Mouse (Mus musculus) hindbrain, embryonic 11.5 days (tissue): ENCODE measurements at regions not wholly inside any gene's neighbourhood (a gene's known extent, or its start where the extent isn't known, plus 50 kb on each side); places are given as distances from the start of the nearest gene placed in this dataset.
A peak's percentile ranks its signal among the peaks of the same experiment; 100 is the strongest.

Experiments used
- ATAC-seq: fragments of 200-750 bp; cut with Nextera tagmentation; 2 replicates; pipeline ENCODE4 v1.8.0; 2017; ENCODE audit warnings: mild to moderate bottlenecking, moderate TSS enrichment, moderate library complexity; ENCODE audit not compliant: low FRiP score
- DNase-seq: peaks from one replicate; pipeline ENCODE4 v3.0.0-alpha.2; 2015; ENCODE audit warnings: low spot score
- H3K27ac ChIP-seq: fragments of 300-500 bp; sonication (generic); 2 replicates; pipeline ENCODE4 v1.5.1; 2014; ENCODE audit warnings: mild to moderate bottlenecking, low read depth, low read length
- H3K27me3 ChIP-seq: fragments of 300-500 bp; sonication (generic); 2 replicates; pipeline ENCODE4 v1.6.1; 2014; ENCODE audit warnings: mild to moderate bottlenecking, low read length, moderate library complexity, mixed read lengths; ENCODE audit not compliant: control insufficient read depth, insufficient read depth
- H3K36me3 ChIP-seq: fragments of 300-500 bp; sonication (generic); 2 replicates; pipeline ENCODE4 v1.6.1; 2014; ENCODE audit warnings: mild to moderate bottlenecking, low read length, moderate library complexity, mixed read lengths; ENCODE audit not compliant: control insufficient read depth, insufficient read depth
- H3K4me1 ChIP-seq: fragments of 300-500 bp; sonication (generic); replicated peaks from 2 replicates; pipeline ENCODE4 v1.6.1; 2014; ENCODE audit warnings: low read length, mixed read lengths; ENCODE audit not compliant: control insufficient read depth, insufficient read depth
- H3K4me2 ChIP-seq: fragments of 300-500 bp; sonication (generic); replicated peaks from 2 replicates; pipeline ENCODE4 v1.6.1; 2014; ENCODE audit warnings: mild to moderate bottlenecking, low read depth, low read length
- H3K4me3 ChIP-seq: fragments of 300-500 bp; sonication (generic); 2 replicates; pipeline ENCODE4 v1.5.1; 2014; ENCODE audit warnings: low read depth, low read length
- H3K9ac ChIP-seq: fragments of 300-500 bp; sonication (generic); 2 replicates; pipeline ENCODE4 v1.6.1; 2014; ENCODE audit warnings: low read depth, low read length
- H3K9me3 ChIP-seq: fragments of 300-500 bp; sonication (generic); 2 replicates; pipeline ENCODE4 v1.6.1; 2016; ENCODE audit warnings: low read length; ENCODE audit not compliant: control insufficient read depth
- WGBS: fragments of 180-500 bp; shearing (Covaris S2); extraction: QIAGEN DNeasy Blood & Tissue Kit; methylation state at CpG from one replicate; pipeline ENCODE4 v1.1.7; 2014; 5-methylcytosine and 5-hydroxymethylcytosine counted together

- H3K27ac ChIP-seq = no peak overlapping the region
- peak; percentile 20 for DNase-seq
- H3K27me3 ChIP-seq = no peaks in the 10 kb centered on the region
- H3K4me1 ChIP-seq = no peaks in the 10 kb centered on the region
- H3K4me2 ChIP-seq = no peak overlapping the region
- no peaks in the 10 kb centered on the region for H3K9me3 ChIP-seq
- H3K4me3 ChIP-seq = no peak overlapping the region
- no peaks in the 10 kb centered on the region for H3K36me3 ChIP-seq
- no peak overlapping the region for H3K9ac ChIP-seq
- 67% methylated on average over 12 of the region's 12 CpGs for WGBS
- peak; percentile 54; the same call in 1 of the 2 replicates for ATAC-seq
Measured at GRCm38 (mm10) chr2:174532671-174533363, 59.9 kb upstream of the Prelid3b start.

GRCm38 (mm10) chr2:174540717-174541116, 67.8 kb upstream of the Prelid3b start:
- Histone ChIP-seq H3K4me3 (no peak overlapping the region), H3K4me1 (no peaks in the 10 kb centered on the region), H3K27me3 (no peaks in the 10 kb centered on the region), H3K9me3 (no peaks in the 10 kb centered on the region), H3K36me3 (no peaks in the 10 kb centered on the region), H3K4me2 (no peak overlapping the region), H3K9ac (no peak overlapping the region), H3K27ac (no peak overlapping the region)
- WGBS = 67% methylated on average over 5 of the region's 5 CpGs
- ATAC-seq (no peak), DNase-seq (no peak)

GRCm38 (mm10) chr2:174547207-174547606, 74.3 kb upstream of the Prelid3b start:
- Histone ChIP-seq H3K9me3 (no peaks in the 10 kb centered on the region), H3K4me2 (no peak overlapping the region), H3K4me3 (no peak overlapping the region), H3K27ac (no peak overlapping the region), H3K4me1 (no peaks in the 10 kb centered on the region), H3K9ac (no peak overlapping the region), H3K36me3 (no peaks in the 10 kb centered on the region), H3K27me3 (no peaks in the 10 kb centered on the region)
- no peak for DNase-seq
- WGBS = 86% methylated on average over 3 of the region's 3 CpGs
- no peak for ATAC-seq

GRCm38 (mm10) chr2:174547701-174548100, 74.8 kb upstream of the Prelid3b start:
- H3K4me2 ChIP-seq = no peak overlapping the region
- no peak overlapping the region for H3K4me3 ChIP-seq
- H3K9ac ChIP-seq = no peak overlapping the region
- DNase-seq (no peak), ATAC-seq (no peak)
- H3K9me3 ChIP-seq = no peaks in the 10 kb centered on the region
- H3K4me1 ChIP-seq = no peaks in the 10 kb centered on the region
- WGBS = 89% methylated on average over 6 of the region's 6 CpGs
- H3K36me3 ChIP-seq = no peaks in the 10 kb centered on the region
- no peak overlapping the region for H3K27ac ChIP-seq
- no peaks in the 10 kb centered on the region for H3K27me3 ChIP-seq

- no peak for ATAC-seq
- WGBS = 74% methylated on average over 4 of the region's 4 CpGs
Measured at GRCm38 (mm10) chr2:174548776-174549175, 75.9 kb upstream of the Prelid3b start.

GRCm38 (mm10) chr2:174555778-174556177, 82.9 kb upstream of the Prelid3b start:
- no peak overlapping the region for H3K9ac ChIP-seq
- H3K4me3 ChIP-seq = no peak overlapping the region
- DNase-seq (no peak), ATAC-seq (no peak)
- no peaks in the 10 kb centered on the region for H3K4me1 ChIP-seq
- 86% methylated on average over 11 of the region's 11 CpGs for WGBS
- no peak overlapping the region for H3K4me2 ChIP-seq
- no peaks in the 10 kb centered on the region for H3K27me3 ChIP-seq
- no peak overlapping the region for H3K27ac ChIP-seq
- no peaks in the 10 kb centered on the region for H3K9me3 ChIP-seq
- H3K36me3 ChIP-seq = no peaks in the 10 kb centered on the region

More at GRCm38 (mm10) chr2:174548776-174549175, 75.9 kb upstream of the Prelid3b start:
- H3K4me1 ChIP-seq = no peaks in the 10 kb centered on the region
- no peaks in the 10 kb centered on the region for H3K27me3 ChIP-seq
- no peak for DNase-seq
- H3K36me3 ChIP-seq = no peaks in the 10 kb centered on the region
- H3K9ac ChIP-seq = no peak overlapping the region
- no peak overlapping the region for H3K4me3 ChIP-seq
- H3K27ac ChIP-seq = no peak overlapping the region
- H3K4me2 ChIP-seq = no peak overlapping the region
- H3K9me3 ChIP-seq = no peaks in the 10 kb centered on the region

- no peak overlapping the region for H3K9ac ChIP-seq
- H3K27ac ChIP-seq = no peak overlapping the region
- H3K4me3 ChIP-seq = no peak overlapping the region
- no peaks in the 10 kb centered on the region for H3K27me3 ChIP-seq
- peak; percentile 47; the same call in 1 of the 2 replicates for ATAC-seq
- H3K4me1 ChIP-seq = peaks cover 2% of the 10 kb centered on the region; the same call in 1 of the 2 replicates
- peak; percentile 31 for DNase-seq
- no peaks in the 10 kb centered on the region for H3K9me3 ChIP-seq
- no peaks in the 10 kb centered on the region for H3K36me3 ChIP-seq
- WGBS = 39% methylated on average over 7 of the region's 7 CpGs
- H3K4me2 ChIP-seq = no peak overlapping the region
Measured at GRCm38 (mm10) chr2:174561828-174562429, 81.4 kb upstream of the Zfp831 start.

GRCm38 (mm10) chr2:174563917-174564316, 79.4 kb upstream of the Zfp831 start:
- Histone ChIP-seq H3K9me3 (no peaks in the 10 kb centered on the region), H3K27me3 (no peaks in the 10 kb centered on the region), H3K27ac (no peak overlapping the region), H3K9ac (no peak overlapping the region), H3K4me1 (peaks cover 2% of the 10 kb centered on the region; the same call in 1 of the 2 replicates), H3K36me3 (no peaks in the 10 kb centered on the region), H3K4me3 (no peak overlapping the region), H3K4me2 (no peak overlapping the region)
- DNase-seq = no peak
- ATAC-seq = no peak
- 87% methylated on average over 3 of the region's 3 CpGs for WGBS

- H3K4me3 ChIP-seq = no peak overlapping the region
- H3K27me3 ChIP-seq = no peaks in the 10 kb centered on the region
- DNase-seq (no peak), ATAC-seq (no peak)
- H3K36me3 ChIP-seq = no peaks in the 10 kb centered on the region
- H3K4me1 ChIP-seq = peaks cover 2% of the 10 kb centered on the region; the same call in 1 of the 2 replicates
- H3K4me2 ChIP-seq = no peak overlapping the region
- H3K9me3 ChIP-seq = no peaks in the 10 kb centered on the region
- 31% methylated on average over 5 of the region's 5 CpGs for WGBS
- no peak overlapping the region for H3K27ac ChIP-seq
- H3K9ac ChIP-seq = no peak overlapping the region
Measured at GRCm38 (mm10) chr2:174564817-174565216, 78.5 kb upstream of the Zfp831 start.
